Mouse (Mus musculus) stomach, embryonic 15.5 days (tissue): ENCODE data around the gene Ddx47. TPM values are rescaled to one million over a fixed set of nuclear protein-coding genes. Genes with fewer than 3 reads are reported as not detected.

Experiments
- ATAC-seq: fragments of 200-750 bp; cut with Nextera tagmentation; 2 replicates; pipeline ENCODE4 v1.8.0; 2017; ENCODE audit warnings: low read depth, moderate number of reproducible peaks, moderate TSS enrichment; ENCODE audit not compliant: insufficient read depth, low FRiP score
- H3K27ac ChIP-seq: fragments of 300-500 bp; sonication (generic); 2 replicates; pipeline ENCODE4 v1.5.1; 2015; ENCODE audit warnings: mild to moderate bottlenecking, inconsistent platforms
- H3K27me3 ChIP-seq: fragments of 300-500 bp; sonication (generic); replicated peaks from 2 replicates; pipeline ENCODE4 v1.6.1; 2015; ENCODE audit warnings: inconsistent platforms
- H3K36me3 ChIP-seq: fragments of 300-500 bp; sonication (generic); 2 replicates; pipeline ENCODE4 v1.6.1; 2015; ENCODE audit warnings: inconsistent platforms
- H3K4me1 ChIP-seq: fragments of 300-500 bp; sonication (generic); 2 replicates; pipeline ENCODE4 v1.6.1; 2015; ENCODE audit warnings: inconsistent platforms
- H3K4me2 ChIP-seq: fragments of 300-500 bp; sonication (generic); 2 replicates; pipeline ENCODE4 v1.6.1; 2015; ENCODE audit warnings: mild to moderate bottlenecking, inconsistent platforms
- H3K4me3 ChIP-seq: fragments of 300-500 bp; sonication (generic); replicated peaks from 2 replicates; pipeline ENCODE4 v1.5.1; 2015; ENCODE audit warnings: inconsistent platforms
- H3K9ac ChIP-seq: fragments of 300-500 bp; sonication (generic); 2 replicates; pipeline ENCODE4 v1.6.1; 2015; ENCODE audit warnings: inconsistent platforms
- H3K9me3 ChIP-seq: fragments of 300-500 bp; sonication (generic); 2 replicates; pipeline ENCODE4 v1.6.1; 2016; ENCODE audit warnings: inconsistent platforms
- whole genome bisulfite sequencing: fragments of 180-500 bp; shearing (Covaris S2); methylation state at CpG from one replicate; pipeline ENCODE4 v1.1.7; 2015; 5-methylcytosine and 5-hydroxymethylcytosine counted together
- polyA plus RNA-seq: library from polyadenylated mRNA; unstranded; fragments of >200 nt; fragmentation: Nextera tagmentation; extraction: Ambion mirVana; gene quantifications from 2 replicates; pipeline ENCODE4 v1.2.1, GENCODE M21; 2015

The Ddx47 gene
- 98.2 and 99.2 TPM in 2 replicates for polyA plus RNA-seq

DNA sequence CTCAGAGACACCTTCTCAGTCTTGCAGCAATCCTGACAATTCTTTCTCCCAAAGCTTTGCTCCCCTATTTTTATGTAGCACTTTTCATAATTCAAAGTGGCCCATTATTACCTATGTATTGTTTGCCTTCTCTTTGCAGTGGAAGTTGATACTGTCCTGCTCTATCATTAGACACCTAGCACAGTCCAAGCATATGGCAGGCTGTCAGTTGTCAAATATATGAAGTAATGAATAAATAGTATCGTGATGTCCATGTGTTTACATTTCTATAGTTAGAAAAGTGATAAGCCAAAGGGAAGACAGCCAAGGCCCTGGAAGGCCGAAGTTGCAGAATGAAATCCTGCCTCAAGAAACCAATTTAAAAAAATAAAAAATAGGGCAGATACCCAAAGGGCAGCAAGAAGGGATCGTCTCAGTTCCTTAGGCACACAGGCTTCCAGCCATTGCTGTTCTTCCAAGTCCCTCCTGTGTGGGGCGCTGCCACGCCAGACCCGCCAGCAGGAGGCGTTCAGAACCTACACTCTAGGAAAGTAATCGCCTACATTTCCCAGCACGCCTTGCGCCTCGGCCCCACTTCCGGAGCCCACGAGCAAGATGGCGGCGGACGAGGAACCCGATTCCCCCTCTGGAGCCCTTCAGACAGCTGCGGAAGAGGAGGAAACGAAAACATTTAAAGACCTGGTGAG, at the start of gene Ddx47:
TSS of gene Ddx47 (plus strand) at position 565 of the 686 bp plus-strand sequence.
- Histone ChIP-seq H3K27me3 (no peaks in the 10 kb centered on the region), H3K27ac (peak within 1 kb of the TSS; percentile 28; the same call in 1 of the 2 replicates), H3K36me3 (peaks cover 22% of the 10 kb centered on the region), H3K9me3 (no peaks in the 10 kb centered on the region), H3K4me1 (peaks cover 6% of the 10 kb centered on the region), H3K4me3 (peak within 1 kb of the TSS; percentile 79), H3K4me2 (peak within 1 kb of the TSS; percentile 77), H3K9ac (peak within 1 kb of the TSS; percentile 64)
- ATAC-seq, result peak; percentile 88
- WGBS, result 2% methylated on average over 19 of the region's 19 CpGs

DNA sequence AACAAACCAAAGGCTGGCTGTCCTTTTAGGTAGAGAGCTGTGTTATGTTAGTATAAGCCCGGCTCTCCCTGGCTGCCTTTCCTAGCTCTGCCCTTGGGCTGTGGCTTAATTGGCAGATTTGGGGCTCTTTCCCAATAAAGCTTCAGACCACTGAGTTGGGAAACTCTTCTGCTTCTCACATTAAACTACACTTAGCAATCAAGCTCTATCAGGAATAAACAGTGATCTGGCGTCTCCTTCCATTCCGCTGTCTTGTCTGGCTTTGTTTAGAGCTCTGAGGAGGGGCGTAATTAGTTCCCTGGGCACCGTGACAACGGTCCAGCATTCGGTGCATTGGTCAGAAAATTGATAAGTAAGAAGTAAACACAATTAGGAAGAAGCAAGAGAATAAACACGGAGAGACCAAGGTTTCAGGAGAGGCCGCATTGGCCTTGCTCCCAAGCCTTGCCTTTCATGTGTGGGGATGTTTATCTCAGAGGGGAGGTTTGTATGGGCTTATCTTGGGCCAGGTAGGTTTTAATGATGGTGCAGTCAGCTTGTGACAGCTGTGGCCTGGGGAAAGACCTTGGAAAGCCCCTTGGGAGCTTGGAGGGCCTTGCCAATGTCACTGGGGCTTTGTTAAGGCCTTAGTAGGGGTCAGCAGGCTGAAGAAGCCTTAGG, 49.4 kb upstream of the Ddx47 start:
- Histone ChIP-seq H3K4me2 (no peak overlapping the region), H3K36me3 (no peaks in the 10 kb centered on the region), H3K4me3 (no peak overlapping the region), H3K27me3 (no peaks in the 10 kb centered on the region), H3K9ac (no peak overlapping the region), H3K27ac (no peak overlapping the region), H3K4me1 (no peaks in the 10 kb centered on the region), H3K9me3 (no peaks in the 10 kb centered on the region)
- no peak for ATAC-seq
- WGBS, result 40% methylated on average over 9 of the region's 9 CpGs

DNA sequence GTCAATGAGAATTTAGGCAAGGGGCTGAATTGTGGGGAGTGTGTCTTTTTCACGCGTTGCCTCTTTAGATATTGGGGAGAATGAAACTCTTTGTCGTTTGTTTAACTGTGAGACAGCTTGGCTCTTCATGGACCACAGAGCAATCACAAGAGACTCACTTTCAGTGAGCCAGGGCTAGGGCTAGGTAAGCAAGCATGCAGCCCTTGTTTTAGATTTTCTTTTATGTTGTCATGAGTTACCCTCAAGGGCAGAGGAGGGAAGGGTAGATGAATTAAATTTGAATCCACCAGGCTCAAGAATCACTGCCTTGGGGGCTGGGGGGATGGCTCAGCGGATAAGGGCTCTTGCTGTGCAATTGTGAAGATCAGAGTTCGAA, 48.9 kb upstream of the Ddx47 start:
- 75% methylated on average over 5 of the region's 5 CpGs for WGBS
- no peak overlapping the region for H3K4me2 ChIP-seq
- no peak for ATAC-seq
- no peak overlapping the region for H3K27ac ChIP-seq
- no peak overlapping the region for H3K9ac ChIP-seq
- no peaks in the 10 kb centered on the region for H3K27me3 ChIP-seq
- H3K4me1 ChIP-seq, result no peaks in the 10 kb centered on the region
- H3K36me3 ChIP-seq, result no peaks in the 10 kb centered on the region
- H3K9me3 ChIP-seq, result no peaks in the 10 kb centered on the region
- H3K4me3 ChIP-seq, result no peak overlapping the region

DNA sequence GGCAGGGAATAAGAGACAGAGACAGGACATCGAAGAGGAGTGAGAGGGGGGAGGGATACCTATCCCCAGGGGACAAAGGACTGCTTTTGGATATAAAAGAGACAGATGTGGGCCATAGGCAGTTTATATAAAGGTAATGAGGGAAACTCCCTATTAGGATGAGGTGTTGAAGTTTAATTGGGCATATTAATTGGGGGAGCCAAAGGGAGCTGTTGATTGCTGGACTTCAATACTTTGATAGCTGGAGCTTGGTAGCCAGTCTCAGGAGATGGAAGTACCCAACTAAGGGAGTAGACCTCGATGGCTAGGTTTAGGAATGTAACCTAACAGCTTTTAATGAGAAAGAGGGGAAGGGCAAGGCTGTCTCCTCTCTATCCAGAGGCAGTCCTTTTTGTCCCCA, 47.5 kb upstream of the Ddx47 start:
- no peak for ATAC-seq
- H3K27me3 ChIP-seq, result no peaks in the 10 kb centered on the region
- H3K4me2 ChIP-seq, result no peak overlapping the region
- no peaks in the 10 kb centered on the region for H3K36me3 ChIP-seq
- H3K4me1 ChIP-seq, result no peaks in the 10 kb centered on the region
- no peak overlapping the region for H3K4me3 ChIP-seq
- no peak overlapping the region for H3K27ac ChIP-seq
- WGBS, result 88% methylated on average over 2 of the region's 2 CpGs
- H3K9ac ChIP-seq, result no peak overlapping the region
- H3K9me3 ChIP-seq, result no peaks in the 10 kb centered on the region

DNA sequence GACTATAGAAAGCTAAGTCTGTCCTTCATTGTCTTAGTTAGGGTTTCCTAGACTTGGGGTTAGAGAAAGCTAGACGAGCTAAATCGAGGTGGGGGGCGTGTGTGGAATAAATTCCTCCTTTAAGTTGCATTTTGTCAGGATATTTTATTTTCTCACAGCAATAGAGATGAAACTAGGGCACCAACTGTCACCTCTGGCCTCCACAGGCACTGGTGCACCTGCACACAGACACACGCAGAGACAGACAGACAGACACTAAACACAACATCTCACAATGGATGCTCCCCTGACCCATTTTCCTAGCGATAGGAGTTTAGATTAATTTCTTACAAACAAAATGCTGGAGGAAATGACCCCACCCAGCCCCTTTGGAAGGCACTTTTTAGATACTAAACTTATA, 44.7 kb upstream of the Ddx47 start:
- Histone ChIP-seq H3K9ac (no peak overlapping the region), H3K4me2 (no peak overlapping the region), H3K27ac (no peak overlapping the region), H3K27me3 (no peaks in the 10 kb centered on the region), H3K4me1 (no peaks in the 10 kb centered on the region), H3K36me3 (no peaks in the 10 kb centered on the region), H3K9me3 (no peaks in the 10 kb centered on the region), H3K4me3 (no peak overlapping the region)
- ATAC-seq, result no peak
- WGBS, result 77% methylated on average over 5 of the region's 5 CpGs

DNA sequence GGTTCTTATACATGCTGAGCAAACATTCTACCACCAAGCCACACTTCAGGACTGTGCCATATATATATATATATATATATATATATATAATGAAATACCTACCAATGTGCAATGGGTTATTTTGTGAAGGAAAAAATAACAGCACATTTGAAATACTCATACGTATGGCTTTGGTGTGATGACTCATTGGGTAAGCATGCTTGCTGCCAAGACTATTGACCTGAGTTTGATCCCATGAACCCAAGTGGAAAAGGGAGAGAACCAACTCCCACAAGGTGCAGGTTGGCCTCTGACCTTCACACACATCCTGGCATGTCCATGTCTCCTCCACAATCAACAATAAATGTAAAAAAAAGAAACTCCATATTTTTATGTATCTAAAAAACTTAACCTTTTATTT, 43.1 kb upstream of the Ddx47 start:
- no peaks in the 10 kb centered on the region for H3K9me3 ChIP-seq
- H3K4me2 ChIP-seq, result no peak overlapping the region
- H3K4me1 ChIP-seq, result no peaks in the 10 kb centered on the region
- no peak overlapping the region for H3K27ac ChIP-seq
- H3K9ac ChIP-seq, result no peak overlapping the region
- no peaks in the 10 kb centered on the region for H3K36me3 ChIP-seq
- H3K27me3 ChIP-seq, result no peaks in the 10 kb centered on the region
- WGBS, result 61% methylated on average over 1 of the region's 1 CpGs
- no peak overlapping the region for H3K4me3 ChIP-seq
- no peak for ATAC-seq

DNA sequence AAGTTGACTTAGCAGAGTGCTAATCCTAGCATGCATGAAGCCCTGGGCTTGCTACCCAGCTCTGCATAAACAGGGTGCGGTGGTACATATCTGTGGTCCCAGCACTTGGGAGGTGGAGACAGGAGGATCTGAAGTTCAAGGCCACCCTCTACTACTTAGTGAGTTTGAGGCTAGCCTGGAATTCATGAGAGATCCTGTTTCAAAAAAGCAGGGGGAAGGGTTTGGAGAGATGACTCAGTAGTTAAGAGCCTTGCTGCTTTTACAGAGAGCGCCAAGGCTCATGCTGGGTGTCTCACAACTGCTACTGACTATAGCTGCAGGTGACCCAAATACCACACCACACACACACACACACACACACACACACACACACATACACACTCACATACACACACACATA, 41.9 kb upstream of the Ddx47 start:
- Histone ChIP-seq H3K9me3 (no peaks in the 10 kb centered on the region), H3K4me1 (no peaks in the 10 kb centered on the region), H3K4me3 (no peak overlapping the region), H3K9ac (no peak overlapping the region), H3K4me2 (no peak overlapping the region), H3K27ac (no peak overlapping the region), H3K27me3 (no peaks in the 10 kb centered on the region), H3K36me3 (no peaks in the 10 kb centered on the region)
- no peak for ATAC-seq
- 98% methylated on average over 2 of the region's 2 CpGs for WGBS

DNA sequence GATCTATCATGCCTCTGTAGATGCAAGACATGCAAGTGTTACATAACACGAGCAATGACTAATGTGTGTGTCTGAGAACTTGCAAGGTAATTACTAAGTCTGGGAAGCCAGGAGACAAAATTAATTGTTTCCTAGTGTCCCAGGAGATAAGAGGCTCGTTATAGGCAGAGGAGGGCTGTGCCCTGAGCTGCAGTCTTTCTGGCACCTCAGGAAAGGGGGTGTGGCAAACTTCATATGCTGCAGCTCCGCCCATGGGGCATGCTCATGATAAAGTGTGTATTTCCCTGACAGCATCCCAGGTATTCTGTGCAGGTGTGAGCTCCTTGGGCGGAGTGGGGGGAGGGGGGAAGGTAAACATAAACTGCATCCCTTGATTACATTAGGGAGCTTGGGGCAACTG, 39.3 kb upstream of the Ddx47 start:
- H3K27ac ChIP-seq, result no peak overlapping the region
- H3K9me3 ChIP-seq, result no peaks in the 10 kb centered on the region
- no peak overlapping the region for H3K4me2 ChIP-seq
- H3K4me1 ChIP-seq, result no peaks in the 10 kb centered on the region
- ATAC-seq, result no peak
- no peaks in the 10 kb centered on the region for H3K36me3 ChIP-seq
- no peak overlapping the region for H3K9ac ChIP-seq
- no peaks in the 10 kb centered on the region for H3K27me3 ChIP-seq
- H3K4me3 ChIP-seq, result no peak overlapping the region
- 38% methylated on average over 4 of the region's 4 CpGs for WGBS

DNA sequence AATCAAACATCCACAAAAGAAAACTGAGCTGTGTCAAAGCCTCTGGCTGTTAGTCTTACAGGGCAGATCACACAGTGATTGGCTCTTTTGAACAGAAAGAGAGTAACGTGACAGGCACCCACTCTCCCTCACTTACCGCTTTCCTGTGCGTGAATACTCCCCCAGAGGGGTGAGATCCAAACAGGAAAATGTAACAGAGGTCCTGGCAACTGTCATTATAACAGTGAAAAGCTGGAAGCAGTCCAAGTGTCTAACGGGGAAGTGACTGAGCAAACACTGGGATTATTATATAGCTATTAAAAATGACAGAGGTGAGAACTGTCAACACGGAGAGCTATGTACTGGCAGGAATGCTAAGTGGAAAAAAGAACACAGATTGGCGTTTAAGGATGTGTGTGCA, 34.8 kb upstream of the Ddx47 start:
- 20% methylated on average over 6 of the region's 6 CpGs for WGBS
- ATAC-seq, result no peak

DNA sequence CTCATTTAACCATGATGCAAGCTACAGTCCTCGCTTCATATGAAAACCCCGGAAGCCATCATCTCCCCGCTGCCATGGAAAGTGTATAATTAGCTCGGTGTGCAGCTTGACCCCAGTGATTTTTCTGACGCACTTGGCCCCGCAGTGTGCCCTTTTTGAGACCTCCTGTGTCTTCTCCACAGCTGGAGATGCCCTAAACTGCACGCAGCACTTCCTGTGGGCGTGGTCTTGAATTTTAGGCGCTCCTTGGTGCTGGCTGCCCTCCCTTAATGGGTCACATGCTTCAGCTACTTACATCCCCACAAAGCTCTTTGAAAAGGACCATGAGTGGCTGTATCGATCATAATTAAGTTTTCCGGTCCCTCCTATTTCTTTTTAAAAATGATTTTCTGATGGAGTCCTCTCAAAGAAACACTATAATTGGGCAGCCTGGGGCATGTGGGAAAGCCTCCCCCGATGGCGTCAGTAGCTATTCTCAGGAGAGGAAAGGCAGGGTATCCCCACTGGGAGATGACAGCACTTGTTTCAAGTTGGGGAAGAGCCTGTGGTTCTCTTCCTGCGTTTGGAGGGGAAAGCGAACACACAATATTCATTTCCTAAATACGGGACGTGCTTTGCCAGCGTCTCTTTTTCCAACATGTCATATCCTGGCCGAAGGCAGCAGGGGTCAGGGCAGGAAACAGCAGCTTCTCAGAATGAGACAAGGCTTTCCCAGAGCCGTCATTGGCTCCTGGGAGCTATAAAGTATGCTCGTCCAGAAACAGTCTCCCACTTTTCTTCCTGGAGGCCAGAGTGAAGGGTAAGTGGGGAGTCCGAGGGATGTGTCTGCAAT, 30.0 kb upstream of the Ddx47 start, which contains the start of gene Apold1:
TSS of gene Apold1 (plus strand) at position 488 of the 832 bp plus-strand sequence.
- Histone ChIP-seq H3K27ac (no peak within 1 kb of the TSS), H3K9ac (no peak within 1 kb of the TSS), H3K4me3 (peak within 1 kb of the TSS; percentile 4; the same call in 1 of the 2 replicates), H3K4me1 (peaks cover 6% of the 10 kb centered on the region; the same call in 1 of the 2 replicates), H3K27me3 (no peaks in the 10 kb centered on the region), H3K9me3 (no peaks in the 10 kb centered on the region), H3K4me2 (peak within 1 kb of the TSS; percentile 30; the same call in 1 of the 2 replicates), H3K36me3 (no peaks in the 10 kb centered on the region)
- WGBS, result 46% methylated on average over 22 of the region's 22 CpGs
- no peak for ATAC-seq

More for the DNA sequence above, 34.8 kb upstream of the Ddx47 start:
- Histone ChIP-seq H3K4me3 (no peak overlapping the region), H3K4me2 (no peak overlapping the region), H3K4me1 (no peaks in the 10 kb centered on the region), H3K27me3 (no peaks in the 10 kb centered on the region), H3K27ac (no peak overlapping the region), H3K9ac (no peak overlapping the region), H3K36me3 (no peaks in the 10 kb centered on the region), H3K9me3 (no peaks in the 10 kb centered on the region)

DNA sequence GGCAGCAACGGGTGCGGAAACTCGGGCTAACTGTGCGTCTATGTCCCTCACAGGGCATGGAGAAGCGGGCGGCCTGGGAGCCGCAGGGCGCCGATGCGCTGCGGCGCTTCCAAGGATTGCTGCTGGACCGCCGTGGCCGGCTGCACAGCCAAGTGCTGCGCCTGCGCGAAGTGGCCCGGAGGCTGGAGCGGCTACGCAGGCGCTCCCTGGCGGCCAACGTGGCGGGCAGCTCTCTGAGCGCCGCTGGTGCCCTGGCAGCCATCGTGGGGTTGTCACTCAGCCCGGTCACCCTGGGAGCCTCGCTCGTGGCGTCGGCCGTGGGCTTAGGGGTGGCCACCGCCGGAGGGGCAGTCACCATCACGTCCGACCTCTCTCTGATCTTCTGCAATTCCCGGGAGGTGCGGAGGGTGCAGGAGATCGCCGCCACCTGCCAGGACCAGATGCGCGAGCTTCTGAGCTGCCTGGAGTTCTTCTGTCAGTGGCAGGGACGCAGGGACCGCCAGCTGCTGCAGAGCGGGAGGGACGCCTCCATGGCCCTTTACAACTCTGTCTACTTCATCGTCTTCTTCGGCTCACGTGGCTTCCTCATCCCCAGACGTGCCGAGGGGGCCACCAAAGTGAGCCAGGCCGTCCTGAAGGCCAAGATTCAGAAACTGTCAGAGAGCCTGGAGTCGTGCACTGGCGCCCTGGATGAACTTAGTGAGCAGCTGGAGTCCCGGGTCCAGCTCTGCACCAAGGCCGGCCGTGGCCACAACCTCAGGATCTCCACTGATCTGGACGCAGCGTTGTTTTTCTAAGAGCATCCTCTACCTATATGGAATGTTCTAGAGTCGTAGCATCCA, 27.7 kb upstream of the Ddx47 start:
- Histone ChIP-seq H3K27ac (no peak overlapping the region), H3K9me3 (no peaks in the 10 kb centered on the region), H3K4me2 (peak overlapping the region; percentile 97), H3K4me3 (peak overlapping the region; percentile 64), H3K4me1 (peaks cover 6% of the 10 kb centered on the region; the same call in 1 of the 2 replicates), H3K27me3 (no peaks in the 10 kb centered on the region), H3K36me3 (no peaks in the 10 kb centered on the region), H3K9ac (peak overlapping the region; percentile 34)
- 2% methylated on average over 62 of the region's 62 CpGs for WGBS
- ATAC-seq, result peak; percentile 87
